Mouse (Mus musculus) left cerebral cortex, postnatal 36 days (tissue): ENCODE data around the gene Ccdc162. TPM values are rescaled to one million over a fixed set of nuclear protein-coding genes. Genes with fewer than 3 reads are reported as not detected.

ENCODE experiments used
- DNase-seq, 2 experiments: peaks; one replicate each; pipeline ENCODE4 v3.0.0; 2021 to 2022; ENCODE audit warnings: low spot score in 2 of 2, mixed read lengths in 1 of 2
- intact Hi-C: fragments of 180-260 bp; cut with DNase I; formaldehyde crosslinking; loops from one replicate; pipeline ENCODE4 v1.15.1; 2025
- microRNA-seq: library from miRNA; unstranded; fragments of <30 nt; microRNA quantifications from one replicate; pipeline ENCODE4 v1.2.0, GENCODE M21; 2022
- total RNA-seq, 2 experiments: library from RNA; stranded (reverse); gene quantifications; 2 replicates each; pipeline ENCODE4 v1.2.3; 2021

The Ccdc162 gene
- total RNA-seq, 2 experiments from 2014 or later, result 1.6 to 1.7 TPM

- DNase-seq, result peak; percentile 58 to 59
- intact Hi-C loops, result loop anchor here (2.0 to 10.0 kb wide), 3 partner anchors 164 to 756 kb away; partner anchors contain the start of gene Foxo3
Measured at GRCm38 (mm10) chr10:41518508-41518980, 197.9 kb downstream of the Ccdc162 start.

DNA sequence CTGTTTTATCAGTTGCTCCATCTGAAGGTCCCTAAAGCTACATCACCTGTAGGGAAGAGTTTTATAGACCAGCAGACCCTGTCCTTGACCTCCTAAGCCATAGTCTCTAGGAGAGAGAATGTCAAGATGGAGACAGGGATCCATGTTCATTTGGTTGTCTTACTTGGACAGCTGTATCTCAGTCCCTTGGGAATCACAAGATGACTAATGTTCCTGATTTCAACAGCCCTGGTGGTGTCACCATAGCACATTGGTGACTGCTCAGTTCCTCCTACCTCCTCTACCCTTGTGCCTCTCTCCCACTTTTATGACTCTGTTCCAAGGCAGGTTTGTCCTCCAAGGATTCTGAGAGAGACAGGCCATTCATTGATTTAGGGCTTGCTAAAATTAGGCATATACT, 201.5 kb downstream of the Ccdc162 start:
- DNase-seq, result no peak
- intact Hi-C loops, result loop anchor here (5.0 to 10.0 kb wide), 2 partner anchors 297 to 760 kb away; partner anchors contain the start of gene Foxo3

GRCm38 (mm10) chr10:41514301-41514700, 202.1 kb downstream of the Ccdc162 start:
- intact Hi-C loops, result loop anchor here (10.0 kb wide), 1 partner anchor 760 kb away; the partner anchor contains the start of gene Foxo3
- DNase-seq, result no peak

DNA sequence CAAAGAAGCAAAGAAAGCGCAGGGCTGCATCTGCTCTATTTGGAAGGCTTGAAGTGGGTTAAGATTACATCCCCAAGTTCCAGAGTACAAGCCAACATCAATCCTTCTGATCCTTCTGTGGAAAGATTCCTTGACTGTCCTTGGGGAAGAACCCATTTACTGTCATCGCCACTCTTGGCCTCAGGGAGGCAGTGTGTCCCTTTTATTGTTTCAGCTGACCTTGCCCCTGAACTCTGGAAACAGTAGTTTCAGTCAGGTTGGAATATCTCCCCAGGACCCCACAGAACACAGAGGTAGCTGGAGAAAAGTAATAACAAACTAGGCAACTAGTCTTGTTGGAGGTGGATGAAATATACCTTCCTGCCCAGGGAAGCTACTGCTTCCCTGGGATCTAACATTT, 207.3 kb downstream of the Ccdc162 start:
- no peak for DNase-seq
- intact Hi-C loops, result loop anchor here (10.0 kb wide), 2 partner anchors 54 to 504 kb away; partner anchors contain the start of gene Zbtb24

GRCm38 (mm10) chr10:41505446-41505845, 211.0 kb downstream of the Ccdc162 start:
- intact Hi-C loops, result loop anchor here (10.0 kb wide), 2 partner anchors 51 to 501 kb away; partner anchors contain the start of gene Zbtb24
- peak; percentile 36 to 43 for DNase-seq

GRCm38 (mm10) chr10:41504996-41505395, 211.4 kb downstream of the Ccdc162 start:
- intact Hi-C loops, result loop anchor here (10.0 kb wide), 2 partner anchors 50 to 500 kb away; partner anchors contain the start of gene Zbtb24
- no peak for DNase-seq

GRCm38 (mm10) chr10:41500941-41501340, 215.5 kb downstream of the Ccdc162 start:
- intact Hi-C loops, result loop anchor here (10.0 kb wide), 2 partner anchors 46 to 496 kb away; partner anchors contain the start of gene Zbtb24
- no peak for DNase-seq

DNA sequence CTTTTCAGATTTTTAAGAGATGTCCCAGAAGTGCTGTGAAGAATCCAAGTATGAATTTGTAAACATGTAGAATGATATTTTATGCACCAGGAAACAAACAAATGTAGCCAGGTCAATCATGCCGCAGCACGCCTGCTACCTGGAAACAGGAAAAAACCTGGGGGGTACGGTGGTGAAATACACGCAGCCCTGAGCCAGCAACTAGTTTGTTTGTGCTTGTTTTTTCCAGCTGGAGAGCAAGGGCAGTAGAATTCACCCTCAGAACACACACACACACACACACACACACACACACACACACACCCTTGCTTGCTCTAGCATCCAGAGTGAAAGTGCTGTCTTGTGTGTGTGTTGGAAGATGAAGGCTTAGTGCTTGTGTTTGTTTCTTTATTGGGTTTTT, 225.3 kb downstream of the Ccdc162 start:
- intact Hi-C loops, result no loop called here
- DNase-seq, result no peak

DNA sequence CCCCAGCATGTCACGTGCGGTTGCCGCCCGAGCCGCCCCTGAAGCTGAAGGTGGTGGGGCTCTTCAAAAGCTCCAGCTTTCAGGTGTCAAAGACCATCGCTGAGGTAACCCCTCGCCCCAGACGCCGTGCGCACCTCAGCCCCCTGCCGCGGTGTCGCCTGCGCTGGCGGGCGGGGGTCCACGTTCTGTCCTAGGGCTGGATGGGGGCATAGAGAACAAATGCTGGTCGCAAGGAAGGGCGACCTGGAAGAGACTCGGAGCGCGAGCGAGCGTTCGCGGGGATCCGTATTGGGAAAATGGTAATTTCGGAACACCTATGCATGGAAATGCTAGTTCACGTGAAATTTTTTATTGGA, 225.9 kb downstream of the Ccdc162 start:
- intact Hi-C loops, result no loop called here
- DNase-seq, result no peak

DNA sequence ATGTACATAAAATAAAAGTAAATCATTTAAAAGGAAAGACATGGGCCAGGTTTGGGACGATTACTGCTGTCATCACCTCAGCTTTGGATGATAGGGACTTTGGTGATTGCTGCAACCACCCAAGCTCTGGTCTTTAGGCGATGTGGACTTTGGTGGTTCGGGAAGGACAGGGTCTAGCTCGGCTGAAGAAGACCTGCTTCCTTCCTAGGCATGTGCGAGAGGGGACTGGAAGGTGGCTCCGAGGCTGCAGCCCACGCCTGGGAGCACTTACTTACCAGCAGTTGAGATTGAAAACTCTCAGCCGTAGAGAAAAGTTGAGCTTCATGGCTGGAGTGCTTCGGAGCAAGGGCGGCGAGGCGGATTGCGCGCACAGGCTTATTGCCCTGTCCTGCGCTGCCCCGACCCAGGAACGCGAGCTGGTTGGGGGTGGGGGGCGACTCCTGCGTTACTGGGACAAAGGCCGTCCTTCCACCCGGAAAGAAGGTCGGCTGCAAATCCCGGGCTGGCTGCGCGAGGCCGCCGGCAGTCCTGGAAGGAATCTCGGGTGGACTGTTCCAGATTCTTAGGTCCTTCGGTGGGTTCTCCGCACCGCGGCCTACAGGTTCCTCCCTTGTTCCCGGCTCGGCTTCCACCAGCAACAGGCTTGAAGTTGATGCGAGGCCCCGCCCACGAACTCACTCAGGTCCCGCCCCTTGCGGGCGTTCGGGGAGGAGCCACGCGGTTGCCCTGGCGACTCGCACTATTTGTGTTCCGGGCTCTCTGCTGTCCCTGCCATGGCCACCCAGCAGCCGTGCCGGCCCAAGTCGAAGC, 226.5 kb downstream of the Ccdc162 start, which contains the start of the genes Smpd2 and Ppil6:
Gene Smpd2 (minus strand): TSS at position 662 of the 810 bp plus-strand sequence.
Gene Ppil6 (plus strand): TSS at position 732 of the 810 bp plus-strand sequence.
- DNase-seq, result peak; percentile 90
- intact Hi-C loops, result no loop called here

DNA sequence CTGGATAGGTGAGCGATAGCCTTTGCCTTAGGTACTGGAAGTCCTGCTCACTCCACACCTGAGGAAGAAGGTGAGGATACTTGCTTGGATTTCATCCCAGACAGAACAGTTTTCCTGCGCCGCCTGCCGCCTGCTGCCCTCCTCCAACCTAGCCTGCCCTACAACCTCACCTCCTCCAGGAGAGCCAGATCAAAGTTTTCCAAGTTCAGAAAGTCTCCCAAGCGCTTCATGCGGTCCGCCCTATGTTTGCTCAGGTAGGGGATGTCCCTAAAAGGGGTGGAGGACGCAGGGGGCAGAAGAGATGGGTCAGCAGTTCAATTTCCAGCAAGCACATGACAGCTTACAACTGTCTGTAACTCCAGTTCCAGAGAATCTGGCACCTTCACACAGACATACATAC, 227.1 kb downstream of the Ccdc162 start:
- intact Hi-C loops, result no loop called here

DNA sequence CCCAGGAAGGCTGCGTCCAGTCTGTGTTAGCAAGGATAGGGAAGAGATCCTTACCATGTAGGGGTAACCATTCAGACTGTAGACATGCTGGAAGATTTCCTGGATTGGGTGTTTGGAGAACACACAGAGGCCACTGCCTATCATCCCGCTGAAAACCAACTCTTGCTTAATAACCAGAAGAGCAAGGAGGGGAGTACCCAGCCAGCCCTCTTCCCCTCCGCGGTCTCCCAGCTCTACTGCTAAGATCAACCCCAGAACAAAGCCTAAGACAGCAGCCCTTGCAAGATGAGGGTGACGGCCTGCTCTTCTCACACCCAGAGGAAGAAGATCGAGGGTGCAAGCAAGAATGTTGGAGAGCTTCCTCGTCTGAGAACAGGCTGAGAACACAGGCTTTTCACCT, 227.6 kb downstream of the Ccdc162 start:
- no peak for DNase-seq
- intact Hi-C loops, result no loop called here

More for the DNA sequence above, 227.1 kb downstream of the Ccdc162 start:
- DNase-seq, result no peak

Small RNA genes lying within 50 kb of the gene (microRNA-seq; reads per million reads assigned to microRNA genes)
- gene Mir3473b, result not detected

Other genes starting within 250 kb of the Ccdc162 start
- gene Mical1, start 240.3 kb downstream of the Ccdc162 start, total RNA-seq, result 10 to 100 TPM; 17.3 to 19.6 TPM
- 10 to 100 TPM; 18.5 to 20.6 TPM for gene Smpd2, start 226.3 kb downstream of the Ccdc162 start, total RNA-seq
- gene Ppil6, start 226.2 kb downstream of the Ccdc162 start, total RNA-seq, result 1 to 10 TPM; 6.5 to 9.3 TPM
- 10 to 100 TPM; 59.0 to 64.6 TPM for gene Cd164, start 197.2 kb downstream of the Ccdc162 start, total RNA-seq
- gene Cep57l1, start 93.2 kb upstream of the Ccdc162 start, total RNA-seq, result 1 to 10 TPM; 7.0 to 7.4 TPM
- 10 to 100 TPM; 49.6 to 52.7 TPM for gene Sesn1, start 93.3 kb upstream of the Ccdc162 start, total RNA-seq